In the genomic region with DNA sequence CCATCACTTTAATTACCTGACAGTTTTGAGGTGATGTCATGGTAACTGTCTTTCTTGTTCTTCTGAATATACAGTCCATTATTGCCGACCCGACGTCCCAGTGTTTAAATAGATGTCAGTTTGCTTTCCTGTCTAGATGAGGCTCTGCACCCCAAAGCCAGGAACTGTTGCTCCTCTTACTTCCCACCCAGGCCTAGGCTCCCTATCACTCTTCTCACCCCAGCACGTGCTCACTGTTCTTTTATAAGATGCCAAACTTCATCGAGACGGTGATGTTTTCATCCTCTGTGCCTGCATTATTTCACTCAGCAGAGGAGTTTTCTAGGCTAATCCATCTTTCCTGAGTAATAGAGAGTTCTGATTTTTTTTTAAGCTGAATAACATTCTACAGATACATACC, we compare ENCODE assay signal across 28 mouse cellular contexts.
A peak's percentile ranks its signal among the peaks of the same experiment; 100 is the strongest.
DNase-seq lines count a peak whose midpoint lies in the region; ATAC-seq and TF ChIP-seq lines count a peak whose summit lies in the region.
"Had no signal": no experiment of that assay in that cellular context is flagged by ENCODE, and none has a peak within 500 bp of the region (broad histone marks: within the 10 kb centered on the region; RNA-seq: fewer than 3 reads in every experiment).

No protein-coding gene starts in this region.

- H3K9ac ChIP-seq in intestine, embryonic 14.5 days (ENCODE audit: low read length): no peak overlapping the region
- no peak overlapping the region for H3K9ac ChIP-seq in intestine, postnatal 0 days (ENCODE audit: low read depth, low read length)
- H3K9ac ChIP-seq in liver, embryonic 16.5 days (ENCODE audit: low read depth, low read length): no peak overlapping the region
- no peak overlapping the region for H3K9ac ChIP-seq in liver, embryonic 11.5 days (ENCODE audit: low read depth, low read length)
- no peak overlapping the region for H3K9ac ChIP-seq in stomach, embryonic 14.5 days (replicated peaks; ENCODE audit: low read depth, low read length)
- no peak overlapping the region for H3K9ac ChIP-seq in stomach, postnatal 0 days (ENCODE audit: low read length)
- H3K9ac ChIP-seq in stomach, embryonic 15.5 days: no peak overlapping the region
- H3K9ac ChIP-seq: embryonic facial prominence, embryonic 13.5 days; embryonic facial prominence, embryonic 15.5 days; forebrain, embryonic 12.5 days had no signal

- TF ChIP-seq CTCF in intestine, postnatal 0 days (IDR thresholded peaks at IDR 0.05; ENCODE audit: low read depth): no peak
- no peak for TF ChIP-seq CTCF in stomach, postnatal 0 days (IDR thresholded peaks at IDR 0.05; ENCODE audit: low read depth)

- no peak overlapping the region for H3K4me3 ChIP-seq in intestine, embryonic 14.5 days (ENCODE audit: low read depth, low read length)
- no peak overlapping the region for H3K4me3 ChIP-seq in intestine, postnatal 0 days (ENCODE audit: low read depth, low read length)
- no peak overlapping the region for H3K4me3 ChIP-seq in liver, embryonic 16.5 days (ENCODE audit: low read depth, low read length)
- no peak overlapping the region for H3K4me3 ChIP-seq in liver, embryonic 11.5 days (ENCODE audit: low read depth, low read length)
- H3K4me3 ChIP-seq in stomach, embryonic 14.5 days (ENCODE audit: low read depth, low read length): no peak overlapping the region
- no peak overlapping the region for H3K4me3 ChIP-seq in stomach, postnatal 0 days (ENCODE audit: low read depth, low read length)
- no peak overlapping the region for H3K4me3 ChIP-seq in stomach, embryonic 15.5 days (replicated peaks)
- H3K4me3 ChIP-seq: embryonic facial prominence, embryonic 13.5 days; embryonic facial prominence, embryonic 15.5 days; erythroblast, embryonic 14.5 days; forebrain, embryonic 10.5 days; forebrain, embryonic 12.5 days had no signal

- no peak overlapping the region for H3K4me2 ChIP-seq in intestine, embryonic 14.5 days (ENCODE audit: low read length)
- H3K4me2 ChIP-seq in intestine, postnatal 0 days (replicated peaks; ENCODE audit: low read depth): no peak overlapping the region
- no peak overlapping the region for H3K4me2 ChIP-seq in liver, embryonic 16.5 days (ENCODE audit: low read depth, low read length)
- H3K4me2 ChIP-seq in liver, embryonic 11.5 days: no peak overlapping the region
- no peak overlapping the region for H3K4me2 ChIP-seq in stomach, embryonic 14.5 days (replicated peaks; ENCODE audit: low read depth, low read length)
- H3K4me2 ChIP-seq in stomach, postnatal 0 days (replicated peaks; ENCODE audit: low read depth): no peak overlapping the region
- no peak overlapping the region; the same call in 1 of the 2 replicates for H3K4me2 ChIP-seq in stomach, embryonic 15.5 days
- H3K4me2 ChIP-seq: embryonic facial prominence, embryonic 13.5 days; embryonic facial prominence, embryonic 15.5 days; forebrain, embryonic 12.5 days had no signal

- ATAC-seq in intestine, embryonic 14.5 days (replicated peaks; ENCODE audit: low FRiP score, low TSS enrichment, low read depth): peak; percentile 62
- ATAC-seq in intestine, postnatal 0 days: no peak
- ATAC-seq in liver, embryonic 16.5 days (ENCODE audit: low read depth): no peak
- no peak for ATAC-seq in liver, embryonic 11.5 days (replicated peaks; ENCODE audit: low FRiP score)
- ATAC-seq in stomach, embryonic 14.5 days (ENCODE audit: insufficient number of reproducible peaks, insufficient read depth, low FRiP score, low read depth): peak; percentile 57; the same call in 1 of the 2 replicates
- no peak for ATAC-seq in stomach, postnatal 0 days (ENCODE audit: low FRiP score, low TSS enrichment)
- peak; percentile 43; the same call in 1 of the 2 replicates for ATAC-seq in stomach, embryonic 15.5 days (ENCODE audit: insufficient read depth, low FRiP score, low read depth)
- ATAC-seq: activated CD4-positive, CD25-positive, alpha-beta regulatory T cell, adult 4 months; CD4-positive, CD25-positive, alpha-beta regulatory T cell, adult 4 months; forebrain, embryonic 14.5 days; Patski had no signal

- no peak overlapping the region for H3K27ac ChIP-seq in intestine, embryonic 14.5 days (ENCODE audit: low read depth)
- no peak overlapping the region for H3K27ac ChIP-seq in intestine, postnatal 0 days (ENCODE audit: low read depth, low read length)
- peak overlapping the region; percentile 51; the same call in 1 of the 2 replicates for H3K27ac ChIP-seq in liver, embryonic 16.5 days (ENCODE audit: low read length)
- H3K27ac ChIP-seq in liver, embryonic 11.5 days (ENCODE audit: low read depth, low read length): no peak overlapping the region
- no peak overlapping the region for H3K27ac ChIP-seq in stomach, embryonic 14.5 days (ENCODE audit: low read length)
- no peak overlapping the region for H3K27ac ChIP-seq in stomach, postnatal 0 days (replicated peaks)
- H3K27ac ChIP-seq in stomach, embryonic 15.5 days: no peak overlapping the region
- H3K27ac ChIP-seq: embryonic facial prominence, embryonic 13.5 days; embryonic facial prominence, embryonic 15.5 days; forebrain, embryonic 10.5 days; forebrain, embryonic 12.5 days had no signal

- TF ChIP-seq EP300 in stomach, postnatal 0 days (optimal IDR thresholded peaks at IDR 0.05): no peak

- H3K9me3 ChIP-seq in intestine, embryonic 14.5 days (ENCODE audit: control insufficient read depth, low read length): no peaks in the 10 kb centered on the region
- H3K9me3 ChIP-seq in intestine, postnatal 0 days (ENCODE audit: control insufficient read depth): no peaks in the 10 kb centered on the region
- H3K9me3 ChIP-seq in liver, embryonic 16.5 days (replicated peaks; ENCODE audit: control insufficient read depth, low read length): no peaks in the 10 kb centered on the region
- H3K9me3 ChIP-seq in liver, embryonic 11.5 days (ENCODE audit: control insufficient read depth, low read length): no peaks in the 10 kb centered on the region
- H3K9me3 ChIP-seq in stomach, embryonic 14.5 days (ENCODE audit: control insufficient read depth, low read depth, low read length): no peaks in the 10 kb centered on the region
- H3K9me3 ChIP-seq in stomach, postnatal 0 days (ENCODE audit: control insufficient read depth, low read length): no peaks in the 10 kb centered on the region
- no peaks in the 10 kb centered on the region for H3K9me3 ChIP-seq in stomach, embryonic 15.5 days
- H3K9me3 ChIP-seq: embryonic facial prominence, embryonic 13.5 days; embryonic facial prominence, embryonic 15.5 days; forebrain, embryonic 10.5 days; forebrain, embryonic 12.5 days; G1E had no signal

- 22% methylated on average over 6 of the region's 6 CpGs for WGBS in intestine, embryonic 14.5 days
- WGBS in intestine, postnatal 0 days: 24% methylated on average over 6 of the region's 6 CpGs
- WGBS in liver, embryonic 16.5 days (ENCODE audit: insufficient replicate concordance): 59% methylated on average over 6 of the region's 6 CpGs
- WGBS in liver, embryonic 11.5 days: 66% methylated on average over 6 of the region's 6 CpGs
- 19% methylated on average over 6 of the region's 6 CpGs for WGBS in stomach, embryonic 14.5 days
- 14% methylated on average over 6 of the region's 6 CpGs for WGBS in stomach, postnatal 0 days
- WGBS in stomach, embryonic 15.5 days: 17% methylated on average over 6 of the region's 6 CpGs

- no peaks in the 10 kb centered on the region for H3K36me3 ChIP-seq in intestine, embryonic 14.5 days (ENCODE audit: control insufficient read depth, insufficient read depth, low read length)
- H3K36me3 ChIP-seq in intestine, postnatal 0 days (ENCODE audit: control insufficient read depth, insufficient read depth): no peaks in the 10 kb centered on the region
- H3K36me3 ChIP-seq in liver, embryonic 16.5 days (ENCODE audit: control insufficient read depth, insufficient read depth): no peaks in the 10 kb centered on the region
- no peaks in the 10 kb centered on the region for H3K36me3 ChIP-seq in liver, embryonic 11.5 days (ENCODE audit: control insufficient read depth, insufficient read depth, low read length)
- H3K36me3 ChIP-seq in stomach, embryonic 14.5 days (ENCODE audit: control insufficient read depth, insufficient read depth, low read length): no peaks in the 10 kb centered on the region
- H3K36me3 ChIP-seq in stomach, postnatal 0 days (ENCODE audit: control insufficient read depth, insufficient read depth, low read length): no peaks in the 10 kb centered on the region
- H3K36me3 ChIP-seq in stomach, embryonic 15.5 days: no peaks in the 10 kb centered on the region
- H3K36me3 ChIP-seq: embryonic facial prominence, embryonic 13.5 days; embryonic facial prominence, embryonic 15.5 days; forebrain, embryonic 10.5 days; forebrain, embryonic 12.5 days; G1E had no signal

- H3K27me3 ChIP-seq in intestine, embryonic 14.5 days (replicated peaks; ENCODE audit: control insufficient read depth, insufficient read depth, low read length): no peaks in the 10 kb centered on the region
- no peaks in the 10 kb centered on the region for H3K27me3 ChIP-seq in intestine, postnatal 0 days (replicated peaks; ENCODE audit: control insufficient read depth, insufficient read depth, low read length)
- H3K27me3 ChIP-seq in liver, embryonic 16.5 days (ENCODE audit: control insufficient read depth, insufficient read depth, low read depth, low read length): no peaks in the 10 kb centered on the region
- H3K27me3 ChIP-seq in liver, embryonic 11.5 days (replicated peaks; ENCODE audit: control insufficient read depth, insufficient read depth, low read length): no peaks in the 10 kb centered on the region
- no peaks in the 10 kb centered on the region for H3K27me3 ChIP-seq in stomach, embryonic 14.5 days (ENCODE audit: control insufficient read depth, insufficient read depth, low read length)
- no peaks in the 10 kb centered on the region for H3K27me3 ChIP-seq in stomach, postnatal 0 days (ENCODE audit: control insufficient read depth, insufficient read depth, low read length)
- H3K27me3 ChIP-seq in stomach, embryonic 15.5 days (replicated peaks): no peaks in the 10 kb centered on the region
- H3K27me3 ChIP-seq: CH12.LX; embryonic facial prominence, embryonic 13.5 days; embryonic facial prominence, embryonic 15.5 days; forebrain, embryonic 12.5 days had no signal

- DNase-seq in intestine, embryonic 14.5 days (ENCODE audit: low spot score): no peak
- no peak for DNase-seq in liver, embryonic 11.5 days (ENCODE audit: low spot score)
- DNase-seq in stomach, postnatal 0 days (ENCODE audit: low spot score): no peak
- DNase-seq in testis, postnatal 14 days (ENCODE audit: low spot score): no peak
- DNase-seq: adrenal gland, adult 8-10 months; adrenal gland, postnatal 14 days; adrenal gland, postnatal 36 days; B cell, adult 2 months; cerebellum, adult 11-12 months; cerebellum, adult 2 months; cerebellum, adult 9-10 months; cerebellum, postnatal 10 days; cerebellum, postnatal 25 days had no signal

- H3K4me1 ChIP-seq in intestine, embryonic 14.5 days (replicated peaks; ENCODE audit: control insufficient read depth, insufficient read depth, low read length): peaks cover 8% of the 10 kb centered on the region; the same call in 1 of the 2 replicates
- H3K4me1 ChIP-seq in intestine, postnatal 0 days (replicated peaks; ENCODE audit: control insufficient read depth, insufficient read depth, low read length): no peaks in the 10 kb centered on the region
- no peaks in the 10 kb centered on the region for H3K4me1 ChIP-seq in liver, embryonic 16.5 days (ENCODE audit: control insufficient read depth, low read depth, low read length)
- no peaks in the 10 kb centered on the region for H3K4me1 ChIP-seq in liver, embryonic 11.5 days (replicated peaks; ENCODE audit: control insufficient read depth, insufficient read depth, low read length)
- H3K4me1 ChIP-seq in stomach, embryonic 14.5 days (ENCODE audit: control insufficient read depth, insufficient read depth, low read length): 0 out of 2 replicates have a peak, but pooled peaks cover 8% of the 10 kb centered on the region
- no peaks in the 10 kb centered on the region for H3K4me1 ChIP-seq in stomach, postnatal 0 days (replicated peaks; ENCODE audit: control insufficient read depth, insufficient read depth)
- H3K4me1 ChIP-seq in stomach, embryonic 15.5 days: 0 out of 2 replicates have a peak, but pooled peaks cover 3% of the 10 kb centered on the region
- H3K4me1 ChIP-seq: embryonic facial prominence, embryonic 13.5 days; embryonic facial prominence, embryonic 15.5 days; forebrain, embryonic 12.5 days had no signal

Comparison
In these comparisons a context has a peak if more than half of its experiments do, and no peak if none do; other contexts are left out.
1. ATAC-seq: peak in intestine, embryonic 14.5 days (single experiment), stomach, embryonic 14.5 days (single experiment) and stomach, embryonic 15.5 days (single experiment); none in intestine, postnatal 0 days (single experiment), liver, embryonic 16.5 days (single experiment), liver, embryonic 11.5 days (single experiment) and stomach, postnatal 0 days (single experiment).